Mouse (Mus musculus): ENCODE measurements at regions not wholly inside any gene's neighbourhood (a gene's known extent, or its start where the extent isn't known, plus 50 kb on each side); places are given as distances from the start of the nearest gene placed in this dataset.

DNA sequence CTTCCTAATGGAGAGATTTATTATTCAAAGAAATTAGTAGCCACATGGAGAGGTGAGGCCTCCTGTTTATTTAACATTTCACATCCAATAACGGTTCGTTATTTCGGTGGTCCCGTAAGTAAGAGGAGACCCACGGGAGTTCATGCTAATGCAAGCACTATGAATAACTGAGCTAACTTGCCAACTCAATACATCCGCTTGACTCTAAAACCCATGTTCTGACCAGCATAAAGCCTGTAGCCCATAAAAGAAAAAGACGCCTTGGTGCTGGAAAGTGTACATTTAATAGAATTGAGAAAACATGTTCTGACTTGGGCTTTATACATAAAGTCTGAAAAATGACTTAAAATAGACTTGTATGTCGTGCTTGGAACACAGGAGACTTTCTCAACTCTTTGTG lies 198.1 kb upstream of the Dkk2 start:
- ATAC-seq (replicated peaks; ENCODE audit: low FRiP score): no peak
- no peaks in the 10 kb centered on the region for H3K4me1 ChIP-seq (replicated peaks; ENCODE audit: control insufficient read depth, insufficient read depth, low read length)
- no peak for DNase-seq (ENCODE audit: low spot score)
- no peaks in the 10 kb centered on the region for H3K36me3 ChIP-seq (ENCODE audit: control insufficient read depth, insufficient read depth, low read length)
- no peak overlapping the region for H3K4me3 ChIP-seq (ENCODE audit: low read depth, low read length)
- H3K27me3 ChIP-seq (replicated peaks; ENCODE audit: control insufficient read depth, insufficient read depth, low read length): no peaks in the 10 kb centered on the region
- H3K9me3 ChIP-seq (ENCODE audit: control insufficient read depth, low read length): no peaks in the 10 kb centered on the region
- no peak overlapping the region for H3K9ac ChIP-seq (ENCODE audit: low read depth, low read length)
- no peak overlapping the region for H3K4me2 ChIP-seq
- H3K27ac ChIP-seq (ENCODE audit: low read depth, low read length): no peak overlapping the region
- WGBS: 90% methylated on average over 8 of the region's 8 CpGs

DNA sequence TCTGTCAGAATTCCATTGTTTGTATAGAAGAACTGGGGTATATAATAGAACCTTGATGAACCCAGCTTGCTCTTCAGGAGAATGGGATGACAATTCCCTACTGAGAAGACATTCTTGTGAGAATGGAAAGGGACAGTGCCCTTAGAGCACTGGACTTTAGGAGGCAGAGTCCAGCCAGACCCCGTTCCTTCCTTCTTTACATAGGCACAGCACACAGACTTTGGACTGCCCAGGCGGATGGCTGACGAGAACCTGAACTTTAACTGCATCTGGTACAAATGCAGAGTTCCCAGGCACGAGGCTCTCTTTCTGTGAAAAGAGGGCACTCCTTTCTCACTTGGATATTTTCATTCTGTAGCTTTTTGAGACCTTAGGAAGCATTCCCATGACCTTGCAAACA lies 197.4 kb upstream of the Dkk2 start:
- Histone ChIP-seq H3K9me3 (ENCODE audit: control insufficient read depth, low read length) (no peaks in the 10 kb centered on the region), H3K36me3 (ENCODE audit: control insufficient read depth, insufficient read depth, low read length) (no peaks in the 10 kb centered on the region), H3K27ac (ENCODE audit: low read depth, low read length) (no peak overlapping the region), H3K4me2 (no peak overlapping the region), H3K4me3 (ENCODE audit: low read depth, low read length) (no peak overlapping the region), H3K9ac (ENCODE audit: low read depth, low read length) (no peak overlapping the region), H3K27me3 (replicated peaks; ENCODE audit: control insufficient read depth, insufficient read depth, low read length) (no peaks in the 10 kb centered on the region), H3K4me1 (replicated peaks; ENCODE audit: control insufficient read depth, insufficient read depth, low read length) (no peaks in the 10 kb centered on the region)
- DNase-seq (ENCODE audit: low spot score) (no peak), ATAC-seq (replicated peaks; ENCODE audit: low FRiP score) (no peak)
- WGBS: 64% methylated on average over 4 of the region's 4 CpGs

DNA sequence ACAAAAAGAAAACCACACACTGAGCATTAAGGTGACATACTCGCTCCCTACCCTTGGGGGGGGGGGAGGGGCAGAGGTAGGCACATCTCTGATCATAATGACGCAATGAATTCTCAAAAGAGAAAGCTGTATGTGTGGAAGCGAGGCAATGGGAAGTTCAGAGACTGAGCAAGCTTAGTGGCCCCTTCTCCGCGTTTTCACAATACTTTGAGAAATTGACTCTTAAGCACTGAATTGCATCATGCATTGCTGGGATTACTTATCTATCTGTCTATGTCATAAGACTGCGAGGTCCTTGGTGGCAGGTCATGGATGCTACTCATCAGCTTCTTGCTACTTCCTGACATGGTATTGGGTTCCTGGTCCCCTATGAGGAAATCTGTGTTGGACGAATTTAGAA lies 193.2 kb upstream of the Dkk2 start:
- H3K36me3 ChIP-seq (ENCODE audit: control insufficient read depth, insufficient read depth, low read length): no peaks in the 10 kb centered on the region
- DNase-seq (ENCODE audit: low spot score): no peak
- H3K9me3 ChIP-seq (ENCODE audit: control insufficient read depth, low read length): no peaks in the 10 kb centered on the region
- H3K4me1 ChIP-seq (replicated peaks; ENCODE audit: control insufficient read depth, insufficient read depth, low read length): no peaks in the 10 kb centered on the region
- WGBS: 73% methylated on average over 7 of the region's 7 CpGs
- H3K4me2 ChIP-seq: no peak overlapping the region
- H3K4me3 ChIP-seq (ENCODE audit: low read depth, low read length): no peak overlapping the region
- H3K27ac ChIP-seq (ENCODE audit: low read depth, low read length): no peak overlapping the region
- no peak overlapping the region for H3K9ac ChIP-seq (ENCODE audit: low read depth, low read length)
- ATAC-seq (replicated peaks; ENCODE audit: low FRiP score): no peak
- H3K27me3 ChIP-seq (replicated peaks; ENCODE audit: control insufficient read depth, insufficient read depth, low read length): no peaks in the 10 kb centered on the region

DNA sequence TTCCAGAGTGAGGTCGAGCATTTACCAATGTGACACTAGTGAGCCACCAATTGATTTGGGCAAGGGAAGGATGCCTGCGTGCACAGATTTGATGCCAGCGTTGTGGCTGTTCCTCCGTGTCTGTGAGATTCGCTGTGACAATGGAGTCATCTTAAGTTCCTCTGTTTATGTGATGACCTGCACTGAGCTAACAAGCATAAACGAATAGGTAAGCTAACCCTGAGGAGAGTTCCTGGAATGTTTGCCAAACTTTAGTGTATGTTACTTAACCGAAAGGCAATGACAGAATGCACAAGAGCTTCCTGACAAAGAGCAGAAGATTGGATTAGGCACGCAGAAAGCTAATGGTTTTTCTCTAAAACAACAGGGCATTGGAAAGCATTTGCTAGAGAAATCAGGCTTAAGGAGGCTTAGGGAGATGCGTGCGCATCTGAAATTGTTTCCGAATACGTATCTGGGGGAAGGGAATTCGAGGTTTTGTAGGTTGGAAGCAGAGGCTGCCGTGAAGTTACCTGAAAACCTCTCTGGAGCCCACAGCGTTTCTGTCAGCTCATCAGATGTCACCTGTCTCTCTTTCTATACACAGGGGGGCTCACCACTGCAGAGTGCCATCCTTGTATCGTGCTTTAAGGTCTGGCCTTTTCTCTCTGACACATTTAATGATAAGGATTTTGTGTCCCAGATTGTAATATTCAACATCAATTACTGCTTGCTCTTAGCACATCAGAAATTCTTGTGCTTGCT lies 191.9 kb upstream of the Dkk2 start:
- ATAC-seq (replicated peaks; ENCODE audit: low FRiP score): no peak
- 71% methylated on average over 16 of the region's 16 CpGs for WGBS
- Histone ChIP-seq H3K36me3 (ENCODE audit: control insufficient read depth, insufficient read depth, low read length) (no peaks in the 10 kb centered on the region), H3K27ac (ENCODE audit: low read depth, low read length) (no peak overlapping the region), H3K27me3 (replicated peaks; ENCODE audit: control insufficient read depth, insufficient read depth, low read length) (no peaks in the 10 kb centered on the region), H3K4me2 (no peak overlapping the region), H3K9ac (ENCODE audit: low read depth, low read length) (no peak overlapping the region), H3K9me3 (ENCODE audit: control insufficient read depth, low read length) (no peaks in the 10 kb centered on the region), H3K4me1 (replicated peaks; ENCODE audit: control insufficient read depth, insufficient read depth, low read length) (no peaks in the 10 kb centered on the region), H3K4me3 (ENCODE audit: low read depth, low read length) (no peak overlapping the region)
- no peak for DNase-seq (ENCODE audit: low spot score)

DNA sequence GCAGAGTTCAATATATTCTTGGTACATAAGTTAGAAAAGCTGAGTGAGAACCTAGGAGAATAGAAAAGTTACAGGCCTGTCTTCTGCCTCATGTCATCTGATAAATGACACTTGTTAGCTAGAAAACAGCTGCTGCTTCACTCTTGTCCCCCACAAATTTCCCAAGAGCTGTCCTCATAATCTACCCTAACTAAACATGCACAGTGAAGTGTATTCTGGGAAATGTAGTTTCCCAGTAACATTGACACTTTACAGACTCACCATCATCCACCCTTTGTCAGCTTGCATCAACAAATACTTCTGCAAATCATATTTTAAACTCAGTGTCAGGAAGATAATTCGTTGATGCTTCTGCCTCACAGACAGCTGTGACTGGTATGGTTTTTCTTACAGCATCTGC lies 190.0 kb upstream of the Dkk2 start:
- no peaks in the 10 kb centered on the region for H3K27me3 ChIP-seq (replicated peaks; ENCODE audit: control insufficient read depth, insufficient read depth, low read length)
- 48% methylated on average over 1 of the region's 1 CpGs for WGBS
- ATAC-seq (replicated peaks; ENCODE audit: low FRiP score): no peak

DNA sequence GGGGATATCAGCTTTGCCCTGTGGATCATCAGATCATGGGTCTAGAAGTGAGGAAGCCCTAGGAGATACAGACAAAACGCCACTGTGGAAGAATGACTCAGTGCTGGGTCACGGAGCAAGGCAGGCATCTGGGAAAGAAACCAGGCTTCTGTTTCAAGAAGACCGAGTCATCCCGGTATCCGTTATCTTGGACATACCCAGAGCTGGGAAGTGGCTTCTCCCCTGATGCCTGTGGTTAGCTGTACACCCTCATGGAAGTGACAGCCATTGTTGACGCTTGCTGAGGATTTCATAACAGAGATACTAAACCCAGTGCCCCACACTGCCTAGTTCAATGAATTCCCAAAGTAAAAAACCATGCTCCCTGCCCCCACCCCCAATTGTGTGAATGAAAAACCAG lies 171.6 kb upstream of the Dkk2 start:
- DNase-seq (ENCODE audit: low spot score) (no peak), ATAC-seq (replicated peaks; ENCODE audit: low FRiP score) (no peak)
- H3K4me3 ChIP-seq (ENCODE audit: low read depth, low read length): no peak overlapping the region
- H3K4me2 ChIP-seq: no peak overlapping the region
- WGBS: 68% methylated on average over 6 of the region's 6 CpGs
- H3K36me3 ChIP-seq (ENCODE audit: control insufficient read depth, insufficient read depth, low read length): no peaks in the 10 kb centered on the region
- H3K9me3 ChIP-seq (ENCODE audit: control insufficient read depth, low read length): no peaks in the 10 kb centered on the region
- H3K27me3 ChIP-seq (replicated peaks; ENCODE audit: control insufficient read depth, insufficient read depth, low read length): no peaks in the 10 kb centered on the region
- no peak overlapping the region for H3K27ac ChIP-seq (ENCODE audit: low read depth, low read length)
- no peak overlapping the region for H3K9ac ChIP-seq (ENCODE audit: low read depth, low read length)
- no peaks in the 10 kb centered on the region for H3K4me1 ChIP-seq (replicated peaks; ENCODE audit: control insufficient read depth, insufficient read depth, low read length)

More for the DNA sequence above, 190.0 kb upstream of the Dkk2 start:
- no peak for DNase-seq (ENCODE audit: low spot score)
- H3K4me2 ChIP-seq: no peak overlapping the region
- H3K36me3 ChIP-seq (ENCODE audit: control insufficient read depth, insufficient read depth, low read length): no peaks in the 10 kb centered on the region
- no peaks in the 10 kb centered on the region for H3K4me1 ChIP-seq (replicated peaks; ENCODE audit: control insufficient read depth, insufficient read depth, low read length)
- H3K4me3 ChIP-seq (ENCODE audit: low read depth, low read length): no peak overlapping the region
- no peaks in the 10 kb centered on the region for H3K9me3 ChIP-seq (ENCODE audit: control insufficient read depth, low read length)
- no peak overlapping the region for H3K9ac ChIP-seq (ENCODE audit: low read depth, low read length)
- no peak overlapping the region for H3K27ac ChIP-seq (ENCODE audit: low read depth, low read length)

DNA sequence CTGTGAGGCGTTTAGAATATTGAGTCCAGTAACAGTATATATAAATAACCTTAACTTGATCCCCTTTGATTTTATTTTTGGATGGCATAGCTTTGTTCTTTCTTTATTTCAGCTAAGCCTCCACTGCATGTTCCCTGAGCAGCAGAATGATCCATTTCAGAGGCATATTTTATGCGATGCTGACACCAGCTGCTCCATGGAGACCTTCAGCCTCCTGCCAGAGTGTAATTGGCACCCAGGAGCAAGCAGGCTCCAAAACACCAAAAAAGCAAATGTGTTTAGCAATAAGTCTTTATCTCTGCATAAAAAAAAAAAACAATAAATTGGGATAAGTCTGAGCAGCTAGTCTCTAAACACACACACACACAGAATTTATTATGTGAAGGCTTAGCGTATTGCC lies 170.7 kb upstream of the Dkk2 start:
- Histone ChIP-seq H3K4me1 (replicated peaks; ENCODE audit: control insufficient read depth, insufficient read depth, low read length) (no peaks in the 10 kb centered on the region), H3K36me3 (ENCODE audit: control insufficient read depth, insufficient read depth, low read length) (no peaks in the 10 kb centered on the region), H3K27ac (ENCODE audit: low read depth, low read length) (no peak overlapping the region), H3K4me2 (no peak overlapping the region), H3K9me3 (ENCODE audit: control insufficient read depth, low read length) (no peaks in the 10 kb centered on the region), H3K4me3 (ENCODE audit: low read depth, low read length) (no peak overlapping the region), H3K9ac (ENCODE audit: low read depth, low read length) (no peak overlapping the region), H3K27me3 (replicated peaks; ENCODE audit: control insufficient read depth, insufficient read depth, low read length) (no peaks in the 10 kb centered on the region)
- DNase-seq (ENCODE audit: low spot score) (no peak), ATAC-seq (replicated peaks; ENCODE audit: low FRiP score) (no peak)
- WGBS: 81% methylated on average over 3 of the region's 3 CpGs

DNA sequence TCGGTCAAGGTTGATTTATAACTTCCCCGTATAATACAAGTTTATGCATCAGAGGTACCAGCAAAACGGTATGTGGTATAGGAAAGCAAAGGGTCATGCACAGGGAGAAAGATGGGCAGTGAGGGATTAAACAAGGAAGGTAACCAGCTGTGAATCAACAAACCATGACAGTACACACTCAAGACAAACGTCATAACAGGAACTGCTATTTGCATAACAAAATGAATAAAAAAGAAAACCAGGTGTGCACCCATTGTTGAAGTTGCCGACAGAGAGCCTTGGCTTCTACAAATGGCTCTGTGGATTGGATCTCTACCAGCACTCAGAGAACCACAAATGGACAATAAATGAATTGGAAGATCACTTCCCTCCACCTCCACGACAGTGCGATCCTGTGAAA lies 170.1 kb upstream of the Dkk2 start:
- no peaks in the 10 kb centered on the region for H3K9me3 ChIP-seq (ENCODE audit: control insufficient read depth, low read length)
- ATAC-seq (replicated peaks; ENCODE audit: low FRiP score): no peak
- 81% methylated on average over 7 of the region's 7 CpGs for WGBS
- H3K4me1 ChIP-seq (replicated peaks; ENCODE audit: control insufficient read depth, insufficient read depth, low read length): no peaks in the 10 kb centered on the region
- DNase-seq (ENCODE audit: low spot score): no peak
- H3K4me3 ChIP-seq (ENCODE audit: low read depth, low read length): no peak overlapping the region
- no peaks in the 10 kb centered on the region for H3K27me3 ChIP-seq (replicated peaks; ENCODE audit: control insufficient read depth, insufficient read depth, low read length)
- no peak overlapping the region for H3K4me2 ChIP-seq
- no peak overlapping the region for H3K9ac ChIP-seq (ENCODE audit: low read depth, low read length)
- no peaks in the 10 kb centered on the region for H3K36me3 ChIP-seq (ENCODE audit: control insufficient read depth, insufficient read depth, low read length)
- no peak overlapping the region for H3K27ac ChIP-seq (ENCODE audit: low read depth, low read length)

DNA sequence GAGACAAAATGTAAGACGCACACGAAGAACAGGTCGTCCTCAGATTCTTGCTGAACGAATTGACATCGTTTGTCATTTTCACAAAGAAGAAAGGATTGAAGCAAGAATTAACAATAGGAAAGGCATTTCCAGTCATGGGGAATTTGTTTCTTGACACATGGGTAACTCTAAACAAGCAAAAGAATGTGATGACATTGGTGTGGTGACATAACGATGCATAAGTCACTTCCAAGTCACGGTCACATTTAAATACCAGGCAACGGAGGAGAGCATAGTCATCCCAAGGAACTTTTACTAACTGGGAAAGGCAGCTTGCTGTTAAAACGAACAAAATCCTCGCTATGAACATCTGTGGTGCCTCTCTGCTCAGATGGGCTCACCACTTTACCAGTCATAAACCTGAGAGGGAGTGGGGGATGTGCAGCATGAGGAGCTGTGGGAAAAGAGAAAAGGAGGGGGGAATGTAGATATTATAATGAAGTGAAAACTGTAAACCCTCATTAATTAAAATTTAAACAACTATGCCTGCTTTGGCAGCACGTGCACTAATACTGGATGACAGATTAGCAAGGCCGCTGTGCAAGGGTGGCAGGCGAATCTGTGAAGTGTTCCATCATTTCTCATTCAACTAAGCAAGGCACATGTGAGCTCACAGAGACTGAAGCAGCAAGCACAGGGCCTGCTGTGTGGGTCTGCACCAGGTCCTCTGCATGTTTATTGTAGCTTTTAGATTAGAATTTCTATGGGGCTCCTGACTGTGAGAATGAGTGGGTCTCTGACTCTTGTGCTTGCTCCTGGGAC lies 167.2 kb upstream of the Dkk2 start:
- H3K4me3 ChIP-seq (ENCODE audit: low read depth, low read length): no peak overlapping the region
- WGBS: 85% methylated on average over 13 of the region's 13 CpGs
- no peak overlapping the region for H3K4me2 ChIP-seq
- no peaks in the 10 kb centered on the region for H3K4me1 ChIP-seq (replicated peaks; ENCODE audit: control insufficient read depth, insufficient read depth, low read length)
- ATAC-seq (replicated peaks; ENCODE audit: low FRiP score) (no peak), DNase-seq (ENCODE audit: low spot score) (no peak)
- H3K9me3 ChIP-seq (ENCODE audit: control insufficient read depth, low read length): no peaks in the 10 kb centered on the region
- no peaks in the 10 kb centered on the region for H3K27me3 ChIP-seq (replicated peaks; ENCODE audit: control insufficient read depth, insufficient read depth, low read length)
- H3K36me3 ChIP-seq (ENCODE audit: control insufficient read depth, insufficient read depth, low read length): no peaks in the 10 kb centered on the region
- H3K9ac ChIP-seq (ENCODE audit: low read depth, low read length): no peak overlapping the region
- no peak overlapping the region for H3K27ac ChIP-seq (ENCODE audit: low read depth, low read length)

All from liver, embryonic 11.5 days (tissue).